Mouse (Mus musculus) erythroblast, embryonic 14.5 days (primary cell): Measurements from ENCODE around the gene Etv3.

Source experiments
- GATA1 ChIP-seq: IDR thresholded peaks from 2 replicates; pipeline ENCODE4 v1.6.1; 2012; ENCODE audit warnings: low read length, inconsistent platforms, mixed read lengths
- TAL1 ChIP-seq: IDR thresholded peaks from 3 replicates; pipeline ENCODE4 v1.6.1; 2012; ENCODE audit warnings: low read length, inconsistent platforms, mixed read lengths

DNA sequence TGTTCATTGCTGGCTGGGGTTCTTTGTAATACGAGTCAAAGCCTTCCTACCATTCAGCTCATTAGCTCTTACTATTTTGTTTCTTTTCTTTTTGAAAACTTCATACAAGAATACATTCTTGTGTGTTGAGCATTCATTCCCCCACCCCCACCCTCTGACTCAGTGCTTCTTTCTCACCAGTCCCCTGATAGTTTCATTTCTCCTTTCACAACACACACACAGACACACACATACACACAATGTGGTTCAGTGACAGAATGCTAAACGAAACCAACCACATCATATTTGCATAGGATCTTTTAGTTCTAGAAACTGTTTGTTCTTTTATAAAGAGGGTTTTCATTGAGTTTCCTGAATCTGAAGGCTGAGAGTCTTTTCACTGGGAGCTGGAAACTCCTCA, 37.3 kb upstream of the Etv3 start:
- TF ChIP-seq GATA1: no peak
- TF ChIP-seq TAL1: no peak
